In genomic region chr1:153379832-153380231, GRCm38 (mm10) we compare ENCODE assay signal across 26 mouse cellular contexts. TPM values are rescaled to one million over a fixed set of nuclear protein-coding genes. Genes with fewer than 3 reads are reported as not detected.
DNase-seq lines count a peak whose midpoint lies in the region; TF ChIP-seq lines count a peak whose summit lies in the region.
"Had no signal": no experiment of that assay in that cellular context is flagged by ENCODE, and none has a peak within 500 bp of the region (broad histone marks: within the 10 kb centered on the region; RNA-seq: fewer than 3 reads in every experiment).

No protein-coding gene starts in this region.

- WGBS in kidney, adult 2 months = 74% methylated on average over 5 of the region's 5 CpGs

- no peaks in the 10 kb centered on the region for H3K36me3 ChIP-seq in kidney, adult 2 months (ENCODE audit: control insufficient read depth, insufficient read depth, low read length)
- H3K36me3 ChIP-seq: heart, embryonic 10.5 days; hindbrain, embryonic 10.5 days; intestine, embryonic 15.5 days; limb, embryonic 15.5 days; liver, embryonic 15.5 days; lung, embryonic 15.5 days; neural tube, embryonic 15.5 days; stomach, embryonic 15.5 days had no signal

- no peak for TF ChIP-seq POLR2A in kidney, adult 2 months (IDR thresholded peaks at IDR 0.05; ENCODE audit: low read depth, low read length)

- no peaks in the 10 kb centered on the region for H3K27me3 ChIP-seq in kidney, adult 2 months (replicated peaks; ENCODE audit: control insufficient read depth, insufficient read depth, low read length)
- H3K27me3 ChIP-seq: forebrain, embryonic 13.5 days; intestine, embryonic 15.5 days; limb, embryonic 15.5 days; liver, embryonic 15.5 days; lung, embryonic 15.5 days; neural tube, embryonic 15.5 days; stomach, embryonic 15.5 days had no signal

- TF ChIP-seq CTCF in kidney, adult 2 months (conservative IDR thresholded peaks at IDR 0.05; ENCODE audit: insufficient read depth, insufficient read length, low read depth, low read length) = no peak

- no peak overlapping the region for H3K27ac ChIP-seq in kidney, adult 2 months (ENCODE audit: insufficient read depth, low read depth, low read length)
- H3K27ac ChIP-seq: forebrain, embryonic 13.5 days; gastrocnemius, adult 2 months; heart, embryonic 10.5 days; hindbrain, embryonic 10.5 days; intestine, embryonic 15.5 days; left cerebral cortex, adult 2 months; limb, embryonic 15.5 days; liver, embryonic 15.5 days; lung, embryonic 15.5 days; neural tube, embryonic 15.5 days; stomach, embryonic 15.5 days had no signal

- no peaks in the 10 kb centered on the region for H3K4me1 ChIP-seq in kidney, adult 2 months (ENCODE audit: control insufficient read depth, insufficient read depth, low read length)
- H3K4me1 ChIP-seq: forebrain, embryonic 13.5 days; liver, embryonic 15.5 days; lung, embryonic 15.5 days; neural tube, embryonic 15.5 days; stomach, embryonic 15.5 days had no signal

- H3K4me3 ChIP-seq in kidney, adult 2 months (ENCODE audit: insufficient read depth, low read depth, low read length) = no peak overlapping the region
- H3K4me3 ChIP-seq: forebrain, embryonic 13.5 days; gastrocnemius, adult 2 months; heart, embryonic 10.5 days; hindbrain, embryonic 10.5 days; intestine, embryonic 15.5 days; left cerebral cortex, adult 2 months; limb, embryonic 15.5 days; liver, embryonic 15.5 days; lung, embryonic 15.5 days; neural tube, embryonic 15.5 days; stomach, embryonic 15.5 days had no signal

- DNase-seq in kidney, postnatal 4 days = peak; percentile 8 to 9
- no peak for DNase-seq in kidney, postnatal 25 days
- DNase-seq in T-cell, adult 2 months (ENCODE audit: low spot score) = peak; percentile 27
- peak; percentile 80 for DNase-seq in thymus, postnatal 0 days (ENCODE audit: low spot score)
- DNase-seq in gastrocnemius, postnatal 4 days (ENCODE audit: low spot score in 2 of 2) = no peak
- DNase-seq in embryo, embryonic 11 days = no peak
- DNase-seq in kidney, adult 2 months = no peak
- DNase-seq: adrenal gland, postnatal 14 days; cerebellum, adult 2 months; cerebellum, postnatal 36 days; gastrocnemius, adult 2 months; kidney, adult 9 months; kidney, postnatal 36 days; right cerebral cortex, adult 18-20 months; right cerebral cortex, postnatal 4 days had no signal

RNA-seq across cellular contexts. Expression of gene Shcbp1l, which starts 45.1 kb away (rescaled TPM):
- 0.61 and 0.64 TPM in 2 replicates for polyA plus RNA-seq in thymus, postnatal 0 days (2015; fragmentation: Nextera tagmentation; extraction: Ambion mirVana)
- total RNA-seq in gastrocnemius, postnatal 4 days (2021) = under 1 TPM in 1 of 2 experiments, not detected in 1; 0.21 TPM
- polyA plus RNA-seq in kidney, adult 2 months (2012; rRNA removed) = 0.04 and 0.06 TPM in 2 replicates
- total RNA-seq: gastrocnemius, adult 2 months had no signal
- polyA plus RNA-seq: heart, postnatal 0 days; hindbrain, embryonic 10.5 days had no signal

RNA-seq across cellular contexts. Expression of gene Lamc1, which starts 47.2 kb away (rescaled TPM):
- 14.4 and 14.5 TPM in 2 replicates for polyA plus RNA-seq in thymus, postnatal 0 days (2015; fragmentation: Nextera tagmentation; extraction: Ambion mirVana)
- total RNA-seq in gastrocnemius, postnatal 4 days (2021) = 100 to 1,000 TPM; 323 to 353 TPM
- 44.6 and 47.8 TPM in 2 replicates for polyA plus RNA-seq in kidney, adult 2 months (2012; rRNA removed)

Comparison
In these comparisons a context has a peak if more than half of its experiments do, and no peak if none do; other contexts are left out.
1. DNase-seq: peak in kidney, postnatal 4 days (2 of 2), T-cell, adult 2 months (single experiment) and thymus, postnatal 0 days (single experiment); none in kidney, postnatal 25 days (0 of 2), gastrocnemius, postnatal 4 days (0 of 2), embryo, embryonic 11 days (single experiment) and kidney, adult 2 months (single experiment).